Mouse (Mus musculus) heart, postnatal 0 days (tissue): ENCODE results near the gene Osbpl5.
"Not testable (repeated sequence)": the region's sequence is repeated elsewhere in the genome, so short reads cannot be mapped to it uniquely, and the experiment has no call there.

ENCODE experiments used
- CTCF ChIP-seq: IDR thresholded peaks from 2 replicates; pipeline ENCODE4 v1.5.1; 2016; ENCODE audit warnings: antibody characterized with exemption, control low read depth, low read depth
- EP300 ChIP-seq: IDR thresholded peaks from 2 replicates; pipeline ENCODE4 v1.6.1; 2016; ENCODE audit warnings: antibody characterized with exemption, low read depth

GRCm38 (mm10) chr7:143649769-143650346, 106.9 kb downstream of the Osbpl5 start:
- TF ChIP-seq CTCF, EP300: not testable (repeated sequence)
